Mouse (Mus musculus) hindbrain, embryonic 14.5 days (tissue): ENCODE results near the gene Phrf1. TPM values are rescaled to one million over a fixed set of nuclear protein-coding genes. Genes with fewer than 3 reads are reported as not detected.

Experiments
- ATAC-seq: fragments of 200-750 bp; cut with Nextera tagmentation; 2 replicates; pipeline ENCODE4 v1.8.0; 2017; ENCODE audit warnings: moderate number of reproducible peaks, mild to moderate bottlenecking, moderate TSS enrichment, moderate library complexity; ENCODE audit not compliant: low FRiP score
- DNase-seq: peaks from one replicate; pipeline ENCODE4 v3.0.0-alpha.2; 2015; ENCODE audit warnings: low spot score
- H3K27ac ChIP-seq: fragments of 300-500 bp; sonication (generic); 2 replicates; pipeline ENCODE4 v1.5.1; 2014; ENCODE audit warnings: mild to moderate bottlenecking, moderate library complexity
- H3K27me3 ChIP-seq: fragments of 300-500 bp; sonication (generic); 2 replicates; pipeline ENCODE4 v1.6.1; 2014; ENCODE audit warnings: mild to moderate bottlenecking, low read length, mixed read lengths; ENCODE audit not compliant: control insufficient read depth, insufficient read depth
- H3K36me3 ChIP-seq: fragments of 300-500 bp; sonication (generic); replicated peaks from 2 replicates; pipeline ENCODE4 v1.6.1; 2014; ENCODE audit not compliant: control insufficient read depth, insufficient read depth
- H3K4me1 ChIP-seq: fragments of 300-500 bp; sonication (generic); replicated peaks from 2 replicates; pipeline ENCODE4 v1.6.1; 2014; ENCODE audit warnings: antibody characterized with exemption, low read length, mixed read lengths; ENCODE audit not compliant: control insufficient read depth, insufficient read depth
- H3K4me2 ChIP-seq: fragments of 300-500 bp; sonication (generic); replicated peaks from 2 replicates; pipeline ENCODE4 v1.6.1; 2014; ENCODE audit warnings: mild to moderate bottlenecking, moderate library complexity
- H3K4me3 ChIP-seq: fragments of 300-500 bp; sonication (generic); replicated peaks from 2 replicates; pipeline ENCODE4 v1.5.1; 2014; ENCODE audit warnings: mild to moderate bottlenecking, low read length
- H3K9ac ChIP-seq: fragments of 300-500 bp; sonication (generic); 2 replicates; pipeline ENCODE4 v1.6.1; 2014
- H3K9me3 ChIP-seq: fragments of 300-500 bp; sonication (generic); 2 replicates; pipeline ENCODE4 v1.6.1; 2016; ENCODE audit warnings: low read length; ENCODE audit not compliant: control insufficient read depth
- WGBS: fragments of 180-500 bp; shearing (Covaris S2); extraction: QIAGEN DNeasy Blood & Tissue Kit; methylation state at CpG from one replicate; pipeline ENCODE4 v1.1.7; 2014; 5-methylcytosine and 5-hydroxymethylcytosine counted together
- polyA plus RNA-seq: library from polyadenylated mRNA; unstranded; fragments of >200 nt; fragmentation: Nextera tagmentation; extraction: Ambion mirVana; gene quantifications from 2 replicates; pipeline ENCODE4 v1.2.1, GENCODE M21; 2014

Phrf1 gene
- polyA plus RNA-seq, 1 experiment from 2014 or later, result 63.5 TPM

GRCm38 (mm10) chr7:141194409-141194808 is 34.2 kb upstream of the Phrf1 start:
- peaks cover 30% of the 10 kb centered on the region for H3K36me3 ChIP-seq
- 0% methylated on average over 23 of the region's 23 CpGs for WGBS
- peak overlapping the region; percentile 80 for H3K27ac ChIP-seq
- H3K4me2 ChIP-seq, result peak overlapping the region; percentile 97
- H3K9me3 ChIP-seq, result no peaks in the 10 kb centered on the region
- ATAC-seq (no peak), DNase-seq (peak; percentile 25)
- H3K4me3 ChIP-seq, result peak overlapping the region; percentile 97
- peak overlapping the region; percentile 48 for H3K9ac ChIP-seq
- no peaks in the 10 kb centered on the region for H3K27me3 ChIP-seq
- H3K4me1 ChIP-seq, result peaks cover 21% of the 10 kb centered on the region

- H3K27me3 ChIP-seq, result no peaks in the 10 kb centered on the region
- H3K9me3 ChIP-seq, result no peaks in the 10 kb centered on the region
- peaks cover 21% of the 10 kb centered on the region for H3K4me1 ChIP-seq
- H3K36me3 ChIP-seq, result peaks cover 28% of the 10 kb centered on the region
- H3K27ac ChIP-seq, result peak overlapping the region; percentile 80; the same call in 1 of the 2 replicates
- peak overlapping the region; percentile 97 for H3K4me3 ChIP-seq
- ATAC-seq, result peak; percentile 39
- H3K9ac ChIP-seq, result peak overlapping the region; percentile 48
- DNase-seq, result peak; percentile 89
- peak overlapping the region; percentile 97 for H3K4me2 ChIP-seq
- under 1% methylated on average over 28 of the region's 28 CpGs for WGBS
Observed at GRCm38 (mm10) chr7:141194830-141195229, 33.8 kb upstream of the Phrf1 start.

- Histone ChIP-seq H3K9me3 (no peaks in the 10 kb centered on the region), H3K9ac (no peak overlapping the region), H3K4me2 (no peak overlapping the region), H3K27ac (no peak overlapping the region), H3K36me3 (peaks cover 19% of the 10 kb centered on the region), H3K4me1 (peaks cover 21% of the 10 kb centered on the region), H3K4me3 (no peak overlapping the region), H3K27me3 (no peaks in the 10 kb centered on the region)
- ATAC-seq, result no peak
- no peak for DNase-seq
- 95% methylated on average over 2 of the region's 2 CpGs for WGBS
Observed at GRCm38 (mm10) chr7:141195754-141196153, 32.8 kb upstream of the Phrf1 start.

GRCm38 (mm10) chr7:141196619-141197282 is 31.8 kb upstream of the Phrf1 start:
- H3K9ac ChIP-seq, result no peak overlapping the region
- H3K27me3 ChIP-seq, result no peaks in the 10 kb centered on the region
- H3K4me1 ChIP-seq, result peaks cover 21% of the 10 kb centered on the region
- peaks cover 9% of the 10 kb centered on the region for H3K36me3 ChIP-seq
- DNase-seq (no peak), ATAC-seq (no peak)
- 92% methylated on average over 8 of the region's 8 CpGs for WGBS
- no peak overlapping the region for H3K4me2 ChIP-seq
- no peak overlapping the region for H3K4me3 ChIP-seq
- H3K27ac ChIP-seq, result no peak overlapping the region
- no peaks in the 10 kb centered on the region for H3K9me3 ChIP-seq

- Histone ChIP-seq H3K4me3 (no peak overlapping the region), H3K4me1 (peaks cover 11% of the 10 kb centered on the region; the same call in 1 of the 2 replicates), H3K9ac (no peak overlapping the region), H3K27me3 (no peaks in the 10 kb centered on the region), H3K9me3 (no peaks in the 10 kb centered on the region), H3K36me3 (peaks cover 3% of the 10 kb centered on the region; the same call in 1 of the 2 replicates), H3K27ac (no peak overlapping the region), H3K4me2 (no peak overlapping the region)
- no peak for ATAC-seq
- no peak for DNase-seq
- WGBS, result 99% methylated on average over 4 of the region's 4 CpGs
Observed at GRCm38 (mm10) chr7:141198121-141198520, 30.5 kb upstream of the Phrf1 start.

GRCm38 (mm10) chr7:141204546-141204945 is 24.0 kb upstream of the Phrf1 start:
- 86% methylated on average over 3 of the region's 3 CpGs for WGBS
- no peak overlapping the region for H3K4me3 ChIP-seq

GRCm38 (mm10) chr7:141205504-141205903 is 23.1 kb upstream of the Phrf1 start:
- Histone ChIP-seq H3K36me3 (no peaks in the 10 kb centered on the region), H3K4me3 (no peak overlapping the region), H3K4me1 (no peaks in the 10 kb centered on the region), H3K4me2 (no peak overlapping the region), H3K27me3 (no peaks in the 10 kb centered on the region), H3K27ac (no peak overlapping the region), H3K9ac (no peak overlapping the region), H3K9me3 (no peaks in the 10 kb centered on the region)
- ATAC-seq, result no peak
- DNase-seq, result no peak
- WGBS, result 94% methylated on average over 5 of the region's 5 CpGs

More at GRCm38 (mm10) chr7:141204546-141204945, 24.0 kb upstream of the Phrf1 start:
- no peaks in the 10 kb centered on the region for H3K4me1 ChIP-seq
- H3K27ac ChIP-seq, result no peak overlapping the region
- no peak overlapping the region for H3K9ac ChIP-seq
- DNase-seq (no peak), ATAC-seq (no peak)
- H3K4me2 ChIP-seq, result no peak overlapping the region
- H3K27me3 ChIP-seq, result no peaks in the 10 kb centered on the region
- peaks cover 3% of the 10 kb centered on the region; the same call in 1 of the 2 replicates for H3K36me3 ChIP-seq
- no peaks in the 10 kb centered on the region for H3K9me3 ChIP-seq

GRCm38 (mm10) chr7:141206182-141206937 is 22.2 kb upstream of the Phrf1 start:
- Histone ChIP-seq H3K27ac (no peak overlapping the region), H3K4me1 (no peaks in the 10 kb centered on the region), H3K27me3 (no peaks in the 10 kb centered on the region), H3K36me3 (no peaks in the 10 kb centered on the region), H3K9ac (no peak overlapping the region), H3K9me3 (no peaks in the 10 kb centered on the region), H3K4me2 (no peak overlapping the region), H3K4me3 (no peak overlapping the region)
- WGBS, result 94% methylated on average over 18 of the region's 18 CpGs
- DNase-seq, result no peak
- no peak for ATAC-seq

- H3K4me3 ChIP-seq, result no peak overlapping the region
- ATAC-seq (no peak), DNase-seq (no peak)
- H3K9me3 ChIP-seq, result no peaks in the 10 kb centered on the region
- H3K27me3 ChIP-seq, result no peaks in the 10 kb centered on the region
- no peak overlapping the region for H3K9ac ChIP-seq
- no peaks in the 10 kb centered on the region for H3K4me1 ChIP-seq
- H3K27ac ChIP-seq, result no peak overlapping the region
- no peak overlapping the region for H3K4me2 ChIP-seq
- 75% methylated on average over 3 of the region's 3 CpGs for WGBS
- no peaks in the 10 kb centered on the region for H3K36me3 ChIP-seq
Observed at GRCm38 (mm10) chr7:141209526-141209925, 19.1 kb upstream of the Phrf1 start.
